Mouse (Mus musculus) heart, embryonic 14.5 days (tissue): ENCODE data around the gene Coa5. TPM values are rescaled to one million over a fixed set of nuclear protein-coding genes. Genes with fewer than 3 reads are reported as not detected.

Source experiments
- ATAC-seq: fragments of 200-750 bp; cut with Nextera tagmentation; 2 replicates; pipeline ENCODE4 v1.8.0; 2017; ENCODE audit warnings: low read depth, moderate TSS enrichment; ENCODE audit not compliant: insufficient number of reproducible peaks, insufficient read depth, low FRiP score
- H3K27ac ChIP-seq, 2 experiments: fragments of 200-500 bp in 1 of 2; fragments of 300-500 bp in 1 of 2; sonication (generic) in 1 of 2; replicated peaks in 1 of 2; 2 replicates each; pipeline ENCODE4 v1.5.1; 2012 to 2014; ENCODE audit warnings: low read depth in 2 of 2, low read length in 2 of 2, control low read depth in 1 of 2, mild to moderate bottlenecking in 1 of 2, mixed read lengths in 1 of 2; ENCODE audit not compliant: control insufficient read depth in 1 of 2, insufficient read depth in 1 of 2
- H3K27me3 ChIP-seq: fragments of 300-500 bp; sonication (generic); 2 replicates; pipeline ENCODE4 v1.6.1; 2014; ENCODE audit warnings: mild to moderate bottlenecking, low read length, control low read depth; ENCODE audit not compliant: control insufficient read depth, insufficient read depth
- H3K36me3 ChIP-seq: fragments of 300-500 bp; sonication (generic); 2 replicates; pipeline ENCODE4 v1.6.1; 2014; ENCODE audit warnings: mild to moderate bottlenecking, control low read depth, low read length, mixed read lengths; ENCODE audit not compliant: control insufficient read depth, insufficient read depth
- H3K4me1 ChIP-seq, 2 experiments: fragments of 200-500 bp in 1 of 2; fragments of 300-500 bp in 1 of 2; sonication (generic) in 1 of 2; 2 replicates each; pipeline ENCODE4 v1.6.1; 2012 to 2014; ENCODE audit warnings: low read length in 2 of 2, control low read depth in 1 of 2, mixed read lengths in 1 of 2; ENCODE audit not compliant: control insufficient read depth in 2 of 2, insufficient read depth in 2 of 2
- H3K4me2 ChIP-seq: fragments of 300-500 bp; sonication (generic); 2 replicates; pipeline ENCODE4 v1.6.1; 2014; ENCODE audit warnings: mild to moderate bottlenecking, low read length
- H3K4me3 ChIP-seq, 2 experiments: fragments of 200-500 bp in 1 of 2; fragments of 300-500 bp in 1 of 2; sonication (generic) in 1 of 2; 2 replicates each; pipeline ENCODE4 v1.5.1; 2012 to 2014; ENCODE audit warnings: low read length in 2 of 2, mild to moderate bottlenecking in 2 of 2, control low read depth in 1 of 2, low read depth in 1 of 2, moderate library complexity in 1 of 2; ENCODE audit not compliant: control insufficient read depth in 1 of 2, insufficient read depth in 1 of 2
- H3K9ac ChIP-seq: fragments of 300-500 bp; sonication (generic); 2 replicates; pipeline ENCODE4 v1.6.1; 2014; ENCODE audit warnings: mild to moderate bottlenecking, low read length
- H3K9me3 ChIP-seq: fragments of 300-500 bp; sonication (generic); 2 replicates; pipeline ENCODE4 v1.6.1; 2016; ENCODE audit warnings: low read length, control low read depth; ENCODE audit not compliant: control insufficient read depth
- WGBS: fragments of 180-500 bp; shearing (Covaris S2); extraction: QIAGEN DNeasy Blood & Tissue Kit; methylation state at CpG from one replicate; pipeline ENCODE4 v1.1.7; 2014; 5-methylcytosine and 5-hydroxymethylcytosine counted together
- polyA plus RNA-seq: library from polyadenylated mRNA; unstranded; fragments of >200 nt; fragmentation: Nextera tagmentation; extraction: Ambion mirVana; gene quantifications from 2 replicates; pipeline ENCODE4 v1.2.1, GENCODE M21; 2014

Gene Coa5
- polyA plus RNA-seq, 1 experiment from 2014 or later, result 72.0 TPM

GRCm38 (mm10) chr1:37380913-37381312, 49.0 kb downstream of the Coa5 start:
- Histone ChIP-seq H3K9me3 (no peaks in the 10 kb centered on the region), H3K36me3 (peaks cover 29% of the 10 kb centered on the region), H3K4me2 (no peak overlapping the region), H3K9ac (no peak overlapping the region), H3K4me3 (no peak overlapping the region), H3K27me3 (no peaks in the 10 kb centered on the region), H3K27ac (no peak overlapping the region), H3K4me1 (peaks cover 16 to 24% of the 10 kb centered on the region in 2 experiments)
- no peak for ATAC-seq
- WGBS, result 79% methylated on average over 5 of the region's 5 CpGs

- 62% methylated on average over 4 of the region's 4 CpGs for WGBS
- no peak overlapping the region for H3K4me2 ChIP-seq
- H3K27me3 ChIP-seq, result no peaks in the 10 kb centered on the region
- no peak overlapping the region for H3K9ac ChIP-seq
- H3K27ac ChIP-seq, result no peak overlapping the region
- H3K4me3 ChIP-seq, result no peak overlapping the region
- ATAC-seq, result no peak
- peaks cover 39% of the 10 kb centered on the region for H3K36me3 ChIP-seq
- H3K4me1 ChIP-seq, result peaks cover 10 to 13% of the 10 kb centered on the region in 2 experiments
- no peaks in the 10 kb centered on the region for H3K9me3 ChIP-seq
Measured at GRCm38 (mm10) chr1:37379536-37379935, 50.4 kb downstream of the Coa5 start.

- peaks cover 42% of the 10 kb centered on the region for H3K36me3 ChIP-seq
- H3K4me2 ChIP-seq, result no peak overlapping the region
- no peak overlapping the region for H3K4me3 ChIP-seq
- H3K4me1 ChIP-seq, result peaks cover 0 to 2% of the 10 kb centered on the region in 2 experiments; a peak in 1 of 4 replicates
- ATAC-seq, result no peak
- H3K27ac ChIP-seq, result no peak overlapping the region
- H3K9ac ChIP-seq, result no peak overlapping the region
- no peaks in the 10 kb centered on the region for H3K9me3 ChIP-seq
- no peaks in the 10 kb centered on the region for H3K27me3 ChIP-seq
- WGBS, result 94% methylated on average over 5 of the region's 5 CpGs
Measured at GRCm38 (mm10) chr1:37378095-37378494, 51.8 kb downstream of the Coa5 start.

GRCm38 (mm10) chr1:37376751-37377150, 53.2 kb downstream of the Coa5 start:
- no peaks in the 10 kb centered on the region; a peak in 1 of 4 replicates for H3K4me1 ChIP-seq
- no peak overlapping the region for H3K4me3 ChIP-seq
- no peak overlapping the region for H3K9ac ChIP-seq
- no peaks in the 10 kb centered on the region for H3K9me3 ChIP-seq
- no peak overlapping the region for H3K4me2 ChIP-seq
- 81% methylated on average over 2 of the region's 2 CpGs for WGBS
- H3K27me3 ChIP-seq, result no peaks in the 10 kb centered on the region
- no peak for ATAC-seq
- no peak overlapping the region for H3K27ac ChIP-seq
- peaks cover 46% of the 10 kb centered on the region for H3K36me3 ChIP-seq

GRCm38 (mm10) chr1:37376177-37376576, 53.7 kb downstream of the Coa5 start:
- ATAC-seq, result no peak
- WGBS, result 91% methylated on average over 8 of the region's 8 CpGs
- Histone ChIP-seq H3K9ac (no peak overlapping the region), H3K36me3 (peaks cover 47% of the 10 kb centered on the region), H3K4me2 (no peak overlapping the region), H3K4me1 (no peaks in the 10 kb centered on the region; a peak in 1 of 4 replicates), H3K27ac (no peak overlapping the region), H3K4me3 (no peak overlapping the region), H3K9me3 (no peaks in the 10 kb centered on the region), H3K27me3 (no peaks in the 10 kb centered on the region)

GRCm38 (mm10) chr1:37368768-37369385, 61.0 kb downstream of the Coa5 start:
- no peaks in the 10 kb centered on the region for H3K9me3 ChIP-seq
- peaks cover 0 to 6% of the 10 kb centered on the region in 2 experiments; a peak in 2 of 4 replicates for H3K4me1 ChIP-seq
- H3K27ac ChIP-seq, result no peak overlapping the region
- H3K27me3 ChIP-seq, result no peaks in the 10 kb centered on the region
- no peak for ATAC-seq
- no peak overlapping the region for H3K4me2 ChIP-seq
- 50% methylated on average over 7 of the region's 7 CpGs for WGBS
- peaks cover 46% of the 10 kb centered on the region for H3K36me3 ChIP-seq
- H3K4me3 ChIP-seq, result no peak overlapping the region
- H3K9ac ChIP-seq, result no peak overlapping the region

- no peak for ATAC-seq
- no peaks in the 10 kb centered on the region for H3K9me3 ChIP-seq
- H3K27ac ChIP-seq, result no peak overlapping the region
- H3K4me2 ChIP-seq, result no peak overlapping the region
- H3K4me3 ChIP-seq, result no peak overlapping the region
- H3K4me1 ChIP-seq, result peaks cover 0 to 6% of the 10 kb centered on the region in 2 experiments; a peak in 2 of 4 replicates
- no peak overlapping the region for H3K9ac ChIP-seq
- no peaks in the 10 kb centered on the region for H3K27me3 ChIP-seq
- 94% methylated on average over 10 of the region's 10 CpGs for WGBS
- peaks cover 43% of the 10 kb centered on the region for H3K36me3 ChIP-seq
Measured at GRCm38 (mm10) chr1:37368125-37368524, 61.8 kb downstream of the Coa5 start.
